In the genomic region with DNA sequence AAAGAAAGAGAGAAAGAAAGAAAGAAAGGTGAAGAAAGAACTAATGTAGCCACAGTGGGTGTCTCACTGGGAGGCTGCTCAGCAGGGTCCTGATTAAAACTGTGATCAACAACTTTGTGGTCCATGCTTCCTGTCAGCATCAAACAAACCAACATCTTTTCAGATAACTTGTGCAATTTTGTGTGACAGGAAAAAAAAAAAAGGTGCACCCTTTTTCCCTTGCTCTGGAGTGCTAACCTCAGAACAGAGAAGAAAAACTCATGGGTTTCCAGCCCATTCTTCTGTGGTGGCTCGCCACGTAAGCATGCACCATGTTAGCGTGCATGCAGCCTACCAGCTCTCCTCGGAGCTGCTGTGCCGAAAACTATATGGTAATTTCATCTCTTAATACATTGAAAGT, we compare ENCODE assay signal across 20 mouse cellular contexts. TPM values are rescaled to one million over a fixed set of nuclear protein-coding genes. Genes with fewer than 3 reads are reported as not detected.
A peak's percentile ranks its signal among the peaks of the same experiment; 100 is the strongest.
DNase-seq lines count a peak whose midpoint lies in the region; ATAC-seq lines count a peak whose summit lies in the region.
"Had no signal": no experiment of that assay in that cellular context is flagged by ENCODE, and none has a peak within 500 bp of the region (broad histone marks: within the 10 kb centered on the region; RNA-seq: fewer than 3 reads in every experiment).

No protein-coding gene starts in this region.

- H3K9ac ChIP-seq in forebrain, embryonic 11.5 days (ENCODE audit: low read length) = no peak overlapping the region
- H3K9ac ChIP-seq: embryonic facial prominence, embryonic 13.5 days; lung, embryonic 14.5 days had no signal

- ATAC-seq in CD4-positive, CD25-positive, alpha-beta regulatory T cell, adult 4 months = peak; percentile 50
- ATAC-seq in granulocyte monocyte progenitor cell, adult 5-6 weeks (replicated peaks; ENCODE audit: poor library complexity, severe bottlenecking) = peak; percentile 40
- no peak for ATAC-seq in forebrain, embryonic 11.5 days (replicated peaks; ENCODE audit: low FRiP score)
- ATAC-seq: forebrain, embryonic 16.5 days had no signal

- H3K27ac ChIP-seq in forebrain, embryonic 11.5 days (ENCODE audit: low read depth, low read length) = no peak overlapping the region
- H3K27ac ChIP-seq: embryonic facial prominence, embryonic 13.5 days; heart, embryonic 10.5 days; hindbrain, embryonic 10.5 days; stomach, postnatal 0 days had no signal

- DNase-seq in CD4-positive helper T cell, adult 2 months (ENCODE audit: low read depth, low spot score) = peak; percentile 86
- peak; percentile 21 to 43 for DNase-seq in thymus, postnatal 10 days (ENCODE audit: low spot score in 2 of 2)
- DNase-seq in cerebellum, postnatal 4 days (ENCODE audit: low spot score in 2 of 2) = no peak
- no peak for DNase-seq in urinary bladder, postnatal 36 days (ENCODE audit: low spot score in 2 of 2)
- no peak for DNase-seq in forebrain, embryonic 11.5 days (ENCODE audit: low spot score)
- DNase-seq: adrenal gland, adult 8-10 months; cerebellum, adult 9-10 months; gastrocnemius, postnatal 36 days; kidney, postnatal 36 days; layer of hippocampus, adult 9-11 months; lung, embryonic 14.5 days; lung, postnatal 4 days; right cerebral cortex, postnatal 4 days had no signal

- 91% methylated on average over 5 of the region's 5 CpGs for WGBS in forebrain, embryonic 11.5 days

- H3K27me3 ChIP-seq in forebrain, embryonic 11.5 days (ENCODE audit: control insufficient read depth, insufficient read depth, low read length) = no peaks in the 10 kb centered on the region
- H3K27me3 ChIP-seq: embryonic facial prominence, embryonic 13.5 days had no signal

- H3K4me2 ChIP-seq in forebrain, embryonic 11.5 days (ENCODE audit: low read depth, low read length, severe bottlenecking) = no peak overlapping the region
- H3K4me2 ChIP-seq: embryonic facial prominence, embryonic 13.5 days; lung, embryonic 14.5 days had no signal

- H3K36me3 ChIP-seq in forebrain, embryonic 11.5 days (ENCODE audit: control insufficient read depth, insufficient read depth, low read length) = no peaks in the 10 kb centered on the region
- H3K36me3 ChIP-seq: embryonic facial prominence, embryonic 13.5 days; heart, embryonic 10.5 days; hindbrain, embryonic 10.5 days had no signal

- H3K4me3 ChIP-seq in forebrain, embryonic 11.5 days (ENCODE audit: low read depth, low read length) = no peak overlapping the region
- H3K4me3 ChIP-seq: embryonic facial prominence, embryonic 13.5 days; heart, embryonic 10.5 days; hindbrain, embryonic 10.5 days had no signal

- H3K4me1 ChIP-seq in forebrain, embryonic 11.5 days (replicated peaks; ENCODE audit: control insufficient read depth, insufficient read depth, low read length) = no peaks in the 10 kb centered on the region
- H3K4me1 ChIP-seq: embryonic facial prominence, embryonic 13.5 days; heart, embryonic 10.5 days; hindbrain, embryonic 10.5 days had no signal

- H3K9me3 ChIP-seq in forebrain, embryonic 11.5 days (ENCODE audit: control insufficient read depth, low read length) = no peaks in the 10 kb centered on the region
- H3K9me3 ChIP-seq: embryonic facial prominence, embryonic 13.5 days; heart, embryonic 10.5 days had no signal

RNA-seq across cellular contexts. Expression of a gene that starts 56.8 kb away (rescaled TPM):
- 100 to 1,000 TPM; 130 to 149 TPM for polyA plus RNA-seq in CD4-positive, CD25-positive, alpha-beta regulatory T cell, adult 4 months (2017; shearing (Covaris generic))
- 108 and 128 TPM in 2 replicates for total RNA-seq in granulocyte monocyte progenitor cell, adult 5-6 weeks (2014; fragmentation: Nextera tagmentation)
- 51.0 and 56.0 TPM in 2 replicates for total RNA-seq in granulocyte monocyte progenitor cell, adult 5-6 weeks (2017)
- polyA plus RNA-seq in forebrain, embryonic 11.5 days (2014; fragmentation: Nextera tagmentation; extraction: Ambion mirVana) = 3.4 and 4.2 TPM in 2 replicates

Comparison
In these comparisons a context has a peak if more than half of its experiments do, and no peak if none do; other contexts are left out.
1. DNase-seq: peak in CD4-positive helper T cell, adult 2 months (single experiment) and thymus, postnatal 10 days (2 of 2); none in cerebellum, postnatal 4 days (0 of 2), urinary bladder, postnatal 36 days (0 of 2) and forebrain, embryonic 11.5 days (single experiment).
2. RNA of a gene that starts 56.8 kb away (polyA plus RNA-seq): 130 to 149 TPM in CD4-positive, CD25-positive, alpha-beta regulatory T cell, adult 4 months; 3.4 to 4.2 TPM in forebrain, embryonic 11.5 days; every median in the first group is over 10 times any median in the second.